Mouse (Mus musculus): Measurements from ENCODE around the gene Zfp687. TPM values are rescaled to one million over a fixed set of nuclear protein-coding genes. Genes with fewer than 3 reads are reported as not detected.

Gene Zfp687
- 26.2 and 28.1 TPM in 2 replicates for polyA plus RNA-seq (2015; fragmentation: Nextera tagmentation; extraction: Ambion mirVana)

- ATAC-seq = peak; percentile 100
- peak within 1 kb of the TSS; percentile 89 for H3K9ac ChIP-seq (replicated peaks)
- peaks cover 28% of the 10 kb centered on the region for H3K4me1 ChIP-seq (replicated peaks)
- WGBS = 1% methylated on average over 37 of the region's 37 CpGs
- H3K36me3 ChIP-seq = peaks cover 18% of the 10 kb centered on the region
- H3K4me3 ChIP-seq (replicated peaks) = peak within 1 kb of the TSS; percentile 82
- peak within 1 kb of the TSS; percentile 98 for H3K4me2 ChIP-seq (replicated peaks)
- peak within 1 kb of the TSS; percentile 93 for H3K27ac ChIP-seq
- no peaks in the 10 kb centered on the region for H3K27me3 ChIP-seq
- H3K9me3 ChIP-seq = no peaks in the 10 kb centered on the region
Measured at GRCm38 (mm10) chr3:95015337-95015872, at the start of gene Zfp687. Gene Zfp687, minus strand, starts transcription at chr3:95015448.

GRCm38 (mm10) chr3:95063741-95064140 is 48.5 kb upstream of the Zfp687 start:
- no peak for ATAC-seq
- Histone ChIP-seq H3K9me3 (no peaks in the 10 kb centered on the region), H3K36me3 (peaks cover 98% of the 10 kb centered on the region), H3K4me1 (replicated peaks) (no peaks in the 10 kb centered on the region), H3K27me3 (no peaks in the 10 kb centered on the region), H3K4me2 (replicated peaks) (no peak overlapping the region), H3K9ac (replicated peaks) (no peak overlapping the region), H3K4me3 (replicated peaks) (no peak overlapping the region), H3K27ac (no peak overlapping the region)
- WGBS = 94% methylated on average over 4 of the region's 4 CpGs

- H3K27me3 ChIP-seq = no peaks in the 10 kb centered on the region
- 74% methylated on average over 8 of the region's 8 CpGs for WGBS
- no peak overlapping the region for H3K27ac ChIP-seq
- peaks cover 6% of the 10 kb centered on the region; the same call in 1 of the 2 replicates for H3K4me1 ChIP-seq (replicated peaks)
- peaks cover 55% of the 10 kb centered on the region for H3K36me3 ChIP-seq
- no peak overlapping the region for H3K4me3 ChIP-seq (replicated peaks)
- H3K4me2 ChIP-seq (replicated peaks) = no peak overlapping the region
- no peaks in the 10 kb centered on the region for H3K9me3 ChIP-seq
- no peak for ATAC-seq
- H3K9ac ChIP-seq (replicated peaks) = no peak overlapping the region
Measured at GRCm38 (mm10) chr3:95058078-95058477, 42.8 kb upstream of the Zfp687 start.

- Histone ChIP-seq H3K36me3 (peaks cover 37% of the 10 kb centered on the region), H3K4me1 (replicated peaks) (peaks cover 6% of the 10 kb centered on the region; the same call in 1 of the 2 replicates), H3K27me3 (no peaks in the 10 kb centered on the region), H3K9ac (replicated peaks) (no peak overlapping the region), H3K27ac (no peak overlapping the region), H3K4me2 (replicated peaks) (no peak overlapping the region), H3K4me3 (replicated peaks) (no peak overlapping the region), H3K9me3 (no peaks in the 10 kb centered on the region)
- no peak for ATAC-seq
- WGBS = 96% methylated on average over 7 of the region's 7 CpGs
Measured at GRCm38 (mm10) chr3:95056275-95056674, 41.0 kb upstream of the Zfp687 start.

GRCm38 (mm10) chr3:95054481-95055260 is 39.4 kb upstream of the Zfp687 start:
- H3K4me2 ChIP-seq (replicated peaks) = no peak overlapping the region
- peaks cover 21% of the 10 kb centered on the region for H3K36me3 ChIP-seq
- no peaks in the 10 kb centered on the region for H3K27me3 ChIP-seq
- no peaks in the 10 kb centered on the region for H3K9me3 ChIP-seq
- H3K27ac ChIP-seq = 0 out of 2 replicates have a peak overlapping the region, but pooled peaks have one; percentile 39
- peaks cover 6% of the 10 kb centered on the region; the same call in 1 of the 2 replicates for H3K4me1 ChIP-seq (replicated peaks)
- 54% methylated on average over 10 of the region's 10 CpGs for WGBS
- H3K4me3 ChIP-seq (replicated peaks) = no peak overlapping the region
- no peak for ATAC-seq
- no peak overlapping the region for H3K9ac ChIP-seq (replicated peaks)

- Histone ChIP-seq H3K4me3 (replicated peaks) (no peak overlapping the region), H3K27ac (no peak overlapping the region), H3K36me3 (peaks cover 12% of the 10 kb centered on the region), H3K4me1 (replicated peaks) (peaks cover 6% of the 10 kb centered on the region; the same call in 1 of the 2 replicates), H3K9ac (replicated peaks) (no peak overlapping the region), H3K27me3 (no peaks in the 10 kb centered on the region), H3K9me3 (no peaks in the 10 kb centered on the region), H3K4me2 (replicated peaks) (no peak overlapping the region)
- 59% methylated on average over 3 of the region's 3 CpGs for WGBS
- ATAC-seq = peak; percentile 56; the same call in 1 of the 2 replicates
Measured at GRCm38 (mm10) chr3:95053701-95054100, 38.5 kb upstream of the Zfp687 start.

GRCm38 (mm10) chr3:95052959-95053358 is 37.7 kb upstream of the Zfp687 start:
- WGBS = 59% methylated on average over 1 of the region's 1 CpGs
- Histone ChIP-seq H3K9me3 (no peaks in the 10 kb centered on the region), H3K9ac (replicated peaks) (no peak overlapping the region), H3K4me2 (replicated peaks) (no peak overlapping the region), H3K27ac (no peak overlapping the region), H3K4me3 (replicated peaks) (no peak overlapping the region), H3K4me1 (replicated peaks) (peaks cover 6% of the 10 kb centered on the region; the same call in 1 of the 2 replicates), H3K36me3 (peaks cover 6% of the 10 kb centered on the region), H3K27me3 (no peaks in the 10 kb centered on the region)
- no peak for ATAC-seq

- H3K4me1 ChIP-seq (replicated peaks) = peaks cover under 1% of the 10 kb centered on the region
- 78% methylated on average over 3 of the region's 3 CpGs for WGBS
- H3K9ac ChIP-seq (replicated peaks) = 0 out of 2 replicates have a peak overlapping the region, but pooled peaks have one; percentile 19
- no peaks in the 10 kb centered on the region for H3K9me3 ChIP-seq
- no peak for ATAC-seq
- H3K27ac ChIP-seq = no peak overlapping the region
- H3K36me3 ChIP-seq = no peaks in the 10 kb centered on the region
- H3K4me2 ChIP-seq (replicated peaks) = no peak overlapping the region
- H3K4me3 ChIP-seq (replicated peaks) = no peak overlapping the region
- H3K27me3 ChIP-seq = no peaks in the 10 kb centered on the region
Measured at GRCm38 (mm10) chr3:95047914-95048313, 32.7 kb upstream of the Zfp687 start.

GRCm38 (mm10) chr3:95046462-95047057 is 31.3 kb upstream of the Zfp687 start:
- Histone ChIP-seq H3K27me3 (no peaks in the 10 kb centered on the region), H3K9ac (replicated peaks) (no peak overlapping the region), H3K36me3 (no peaks in the 10 kb centered on the region), H3K9me3 (no peaks in the 10 kb centered on the region), H3K4me3 (replicated peaks) (no peak overlapping the region), H3K27ac (no peak overlapping the region), H3K4me1 (replicated peaks) (peaks cover 6% of the 10 kb centered on the region), H3K4me2 (replicated peaks) (no peak overlapping the region)
- no peak for ATAC-seq
- WGBS = 93% methylated on average over 11 of the region's 11 CpGs

- Histone ChIP-seq H3K27ac (no peak overlapping the region), H3K9me3 (no peaks in the 10 kb centered on the region), H3K4me3 (replicated peaks) (no peak overlapping the region), H3K4me2 (replicated peaks) (no peak overlapping the region), H3K36me3 (peaks cover 6% of the 10 kb centered on the region), H3K27me3 (no peaks in the 10 kb centered on the region), H3K9ac (replicated peaks) (no peak overlapping the region), H3K4me1 (replicated peaks) (peaks cover 11% of the 10 kb centered on the region)
- 76% methylated on average over 6 of the region's 6 CpGs for WGBS
- ATAC-seq = no peak
Measured at GRCm38 (mm10) chr3:95043251-95043650, 28.0 kb upstream of the Zfp687 start.

- WGBS = 33% methylated on average over 7 of the region's 7 CpGs
- ATAC-seq = peak; percentile 72
- Histone ChIP-seq H3K9ac (replicated peaks) (no peak overlapping the region), H3K27me3 (no peaks in the 10 kb centered on the region), H3K4me2 (replicated peaks) (peak overlapping the region; percentile 52), H3K27ac (peak overlapping the region; percentile 61), H3K9me3 (no peaks in the 10 kb centered on the region), H3K4me3 (replicated peaks) (peak overlapping the region; percentile 78), H3K36me3 (peaks cover 10% of the 10 kb centered on the region), H3K4me1 (replicated peaks) (peaks cover 11% of the 10 kb centered on the region)
Measured at GRCm38 (mm10) chr3:95042838-95043229, 27.6 kb upstream of the Zfp687 start.

Measured in midbrain, embryonic 13.5 days (tissue).